ENCODE assay signal across 21 mouse cellular contexts in the genomic region with DNA sequence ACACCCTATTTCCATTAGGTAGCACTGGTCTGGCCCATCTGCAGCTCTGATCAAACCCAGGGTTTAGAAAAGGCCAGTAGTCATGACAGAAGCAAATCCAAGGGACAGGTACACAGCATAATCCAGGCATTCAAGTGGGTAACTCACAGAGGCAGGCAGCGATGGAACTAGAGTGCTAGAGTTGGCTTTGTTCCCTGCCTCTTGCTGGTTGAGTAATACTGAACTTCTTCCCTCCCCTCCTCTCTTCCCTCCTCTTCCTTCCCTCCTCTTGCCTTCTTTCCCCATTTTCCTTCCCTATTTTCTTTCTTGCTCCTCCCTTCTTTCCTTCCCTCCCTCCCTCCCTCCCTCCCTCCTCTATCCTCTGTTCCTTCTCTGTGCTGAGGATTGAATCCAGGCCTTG.
"Had no signal": no experiment of that assay in that cellular context is flagged by ENCODE, and none has a peak within 500 bp of the region (broad histone marks: within the 10 kb centered on the region; RNA-seq: fewer than 3 reads in every experiment).

No protein-coding gene starts in this region.

- H3K4me3 ChIP-seq: intestine, embryonic 15.5 days; kidney, embryonic 15.5 days; limb, embryonic 12.5 days; limb, embryonic 15.5 days; midbrain, embryonic 12.5 days; midbrain, embryonic 15.5 days; neural tube, embryonic 12.5 days; neural tube, embryonic 15.5 days; stomach, embryonic 15.5 days had no signal

- ATAC-seq: intestine, embryonic 15.5 days; liver, postnatal 0 days; midbrain, embryonic 15.5 days had no signal

- H3K4me1 ChIP-seq: intestine, embryonic 15.5 days; kidney, embryonic 15.5 days; limb, embryonic 15.5 days; midbrain, embryonic 12.5 days; midbrain, embryonic 15.5 days; neural tube, embryonic 12.5 days; neural tube, embryonic 15.5 days; stomach, embryonic 15.5 days had no signal

- DNase-seq: kidney, adult 11 months; kidney, adult 8-10 months; kidney, postnatal 10 days; kidney, postnatal 36 days; left cerebral cortex, postnatal 4 days; liver, postnatal 0 days; lung, postnatal 10 days; right cerebral cortex, adult 18-20 months; right cerebral cortex, postnatal 25 days; spleen, adult 18-20 months; thymus, postnatal 25 days had no signal

- H3K27ac ChIP-seq: intestine, embryonic 15.5 days; kidney, embryonic 15.5 days; limb, embryonic 12.5 days; limb, embryonic 15.5 days; liver, embryonic 14.5 days; midbrain, embryonic 12.5 days; midbrain, embryonic 15.5 days; neural tube, embryonic 12.5 days; neural tube, embryonic 15.5 days; stomach, embryonic 15.5 days had no signal
